Mouse (Mus musculus): Measurements from ENCODE around the gene Efcab1.
A peak's percentile ranks its signal among the peaks of the same experiment; 100 is the strongest.
"Not testable (repeated sequence)": the region's sequence is repeated elsewhere in the genome, so short reads cannot be mapped to it uniquely, and the experiment has no call there.

Gene Efcab1

DNA sequence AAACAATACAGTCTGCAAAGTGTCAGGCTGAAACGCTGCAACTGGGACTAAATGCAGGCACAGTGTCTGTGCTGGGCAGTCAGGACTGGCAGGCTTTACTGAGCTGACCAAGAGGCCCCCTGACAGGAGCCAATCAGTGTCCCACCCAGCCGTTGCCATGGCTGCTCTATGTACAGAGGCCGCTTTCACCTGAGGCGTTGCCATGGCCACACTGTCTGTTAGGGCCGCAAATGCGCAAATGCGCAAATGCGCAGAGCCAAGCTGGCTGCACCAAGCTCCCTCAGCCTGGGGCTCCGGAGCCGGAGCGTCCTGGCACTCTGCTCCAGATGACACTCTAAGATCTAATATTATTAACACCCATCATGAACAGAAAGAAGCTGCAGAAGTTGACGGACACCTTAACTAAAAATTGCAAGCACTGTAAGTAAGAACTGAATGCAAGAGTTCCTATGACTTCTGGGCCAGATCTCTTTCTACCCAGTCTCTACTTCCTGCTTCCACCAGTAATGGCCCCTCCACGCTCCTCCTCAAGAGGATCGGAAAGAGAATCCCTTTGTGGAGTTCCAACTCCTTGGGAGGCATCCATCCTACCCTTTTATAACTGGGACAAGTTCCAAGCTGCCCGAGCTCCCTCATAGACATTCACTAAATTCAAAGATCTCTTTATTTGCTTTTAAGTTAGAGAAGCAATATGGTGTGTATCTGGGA is at the start of gene Efcab1:
TSS of gene Efcab1 (plus strand) at position 214 of the 708 bp plus-strand sequence.
- no peak for DNase-seq

DNA sequence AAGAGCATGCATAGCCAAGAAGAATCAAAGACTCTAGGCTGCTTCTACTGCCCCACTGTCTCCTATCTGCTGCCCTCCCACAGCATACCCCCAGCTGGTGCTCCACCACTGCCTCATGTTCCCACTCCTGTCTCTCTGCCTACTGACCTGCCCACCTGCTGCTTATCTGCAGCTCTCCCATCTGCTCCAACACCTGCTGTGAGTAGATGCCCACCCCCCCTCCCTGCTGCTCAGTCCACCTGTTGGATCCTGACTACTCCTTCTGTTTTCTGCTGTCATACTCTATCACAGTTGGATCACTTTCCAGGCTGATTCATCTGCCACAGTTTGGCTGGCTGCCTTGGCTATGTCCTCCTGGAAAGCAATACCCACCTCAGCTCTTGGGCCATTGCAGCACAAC is 47.0 kb upstream of the Efcab1 start:
- DNase-seq: no peak

DNA sequence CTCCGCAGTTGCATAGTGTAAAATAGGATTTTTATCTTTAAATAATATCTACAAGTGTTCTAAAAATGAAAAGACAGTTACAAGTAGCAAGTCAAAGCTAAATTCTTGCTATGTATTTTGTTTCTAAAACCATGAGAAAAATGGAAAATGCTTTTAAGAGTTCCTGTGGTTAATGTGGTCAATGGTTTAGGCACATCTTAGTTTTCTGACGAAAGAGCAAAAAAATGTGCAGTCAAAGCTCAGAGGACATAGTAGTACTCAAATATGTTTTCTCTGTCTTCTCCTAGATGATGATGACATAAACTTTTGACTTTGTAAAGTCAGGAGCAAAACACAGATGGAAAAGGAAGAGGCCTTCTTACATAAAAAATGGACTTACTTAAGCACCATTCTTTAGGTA is 21.5 kb upstream of the Efcab1 start:
- no peak for DNase-seq

DNA sequence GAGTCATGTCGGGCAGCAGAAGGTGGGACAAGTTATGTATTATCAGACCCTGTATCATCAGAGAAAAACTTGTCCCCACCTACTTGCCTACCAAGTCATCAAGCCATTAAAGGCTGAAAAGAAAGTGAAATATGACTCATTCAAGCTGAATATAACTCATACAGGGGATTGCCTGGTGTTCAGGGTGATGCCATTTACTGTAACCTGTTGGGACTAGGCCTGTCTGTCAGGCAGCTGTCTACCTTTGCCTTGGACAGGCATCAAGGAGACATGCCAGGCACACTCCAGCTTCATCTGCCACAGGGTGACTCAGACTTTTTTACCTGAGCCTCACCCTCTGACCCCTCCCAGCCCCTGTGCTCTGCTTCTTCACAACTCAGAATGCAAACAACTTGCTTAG is 21.0 kb upstream of the Efcab1 start:
- no peak for DNase-seq

DNA sequence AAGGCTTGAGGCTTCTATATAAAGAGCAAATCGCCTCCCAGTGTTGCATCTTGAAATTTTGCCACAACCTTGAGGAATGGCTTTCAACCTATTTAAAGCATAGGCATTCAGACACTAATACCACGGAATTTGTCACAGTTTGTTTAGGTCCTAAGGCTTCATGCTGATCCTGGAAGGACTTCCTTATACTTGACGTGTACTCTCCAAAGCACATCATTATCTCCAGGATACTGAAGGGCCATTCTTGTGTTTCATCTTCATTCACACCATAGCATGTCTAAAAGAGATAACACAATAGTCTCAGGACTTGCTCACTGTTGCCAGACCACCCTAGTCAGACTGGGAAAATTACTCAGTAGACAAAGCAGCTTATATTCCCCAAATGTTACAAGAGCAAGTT is 13.9 kb upstream of the Efcab1 start:
- DNase-seq: no peak

DNA sequence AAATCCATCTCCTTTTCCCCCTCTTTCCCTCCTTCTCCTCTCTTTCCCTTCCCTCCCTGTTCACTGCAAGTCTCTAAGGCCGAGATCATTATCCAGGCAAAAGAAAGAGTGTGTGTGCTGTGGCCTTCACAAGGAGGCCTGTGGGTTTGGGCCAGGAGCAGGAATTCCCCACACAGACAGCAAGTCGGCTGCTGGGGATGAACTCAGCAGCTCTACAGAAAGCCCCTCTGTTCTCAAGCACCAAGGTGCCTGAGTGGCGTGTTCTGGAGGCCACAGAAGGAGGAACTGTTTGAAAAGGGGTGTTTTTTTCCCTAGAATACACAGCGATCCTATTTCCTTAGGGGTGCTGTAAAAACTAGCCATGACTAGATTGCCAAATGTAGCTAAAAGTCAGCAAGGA is 12.5 kb upstream of the Efcab1 start:
- DNase-seq: no peak

DNA sequence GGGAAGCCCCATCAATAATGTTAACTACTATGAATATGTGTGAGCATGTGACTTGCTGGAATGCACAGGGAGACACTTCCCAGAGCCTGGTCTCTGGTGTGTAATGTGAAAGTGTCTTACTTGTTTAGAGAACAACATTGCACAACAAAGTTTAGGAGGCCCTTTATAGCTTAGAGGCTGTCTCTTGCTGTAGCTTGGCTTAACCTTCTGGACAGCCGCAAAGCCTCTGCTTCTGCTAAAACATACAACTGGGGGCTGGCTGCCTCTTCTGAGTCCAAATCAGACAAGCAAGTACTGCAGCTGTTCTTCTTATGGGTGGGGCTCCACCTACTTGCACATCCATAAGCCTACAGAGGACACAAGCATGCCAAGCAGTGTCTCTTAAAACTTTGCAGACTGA is 11.7 kb upstream of the Efcab1 start:
- no peak for DNase-seq

DNA sequence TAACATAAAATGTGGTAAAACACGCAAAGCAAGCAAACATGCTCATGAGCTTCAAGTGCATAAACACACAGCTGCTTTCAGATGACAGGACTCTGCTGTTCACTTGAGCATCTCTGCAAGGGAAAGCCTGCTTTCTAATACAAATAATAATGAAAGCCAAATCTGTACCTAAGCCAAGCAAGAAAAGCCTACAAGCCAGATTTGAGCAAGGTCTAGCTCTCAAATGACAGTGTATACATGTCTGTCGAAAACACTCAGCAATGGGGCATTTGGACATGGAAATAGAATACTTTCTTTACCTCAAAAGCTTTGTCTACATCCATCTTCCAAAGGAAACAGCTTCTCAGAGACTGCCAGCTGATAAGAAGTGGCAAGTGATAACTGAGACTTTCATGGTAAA is 10.9 kb upstream of the Efcab1 start:
- no peak for DNase-seq

DNA sequence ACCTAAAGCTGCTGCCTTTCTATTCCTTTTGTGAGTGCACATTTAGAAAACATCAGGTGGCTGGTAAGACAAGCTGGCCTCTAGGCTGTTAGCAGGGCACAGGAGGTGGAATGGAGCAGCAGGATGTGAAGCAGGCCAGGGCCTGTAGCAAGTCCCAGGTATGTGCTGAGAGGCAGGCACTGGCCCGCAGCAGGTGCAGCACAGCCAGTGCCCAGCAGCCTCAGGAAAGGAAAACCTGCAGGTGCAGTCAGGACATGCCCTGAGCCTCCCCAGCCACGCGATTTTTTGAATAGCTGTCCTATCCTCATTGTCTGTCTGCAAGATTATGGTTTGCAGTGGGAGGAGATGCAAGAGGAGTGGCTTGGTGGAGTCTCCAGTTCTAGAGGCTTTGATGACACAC is 24.3 kb downstream of the Efcab1 start:
- not testable (repeated sequence) for DNase-seq

DNA sequence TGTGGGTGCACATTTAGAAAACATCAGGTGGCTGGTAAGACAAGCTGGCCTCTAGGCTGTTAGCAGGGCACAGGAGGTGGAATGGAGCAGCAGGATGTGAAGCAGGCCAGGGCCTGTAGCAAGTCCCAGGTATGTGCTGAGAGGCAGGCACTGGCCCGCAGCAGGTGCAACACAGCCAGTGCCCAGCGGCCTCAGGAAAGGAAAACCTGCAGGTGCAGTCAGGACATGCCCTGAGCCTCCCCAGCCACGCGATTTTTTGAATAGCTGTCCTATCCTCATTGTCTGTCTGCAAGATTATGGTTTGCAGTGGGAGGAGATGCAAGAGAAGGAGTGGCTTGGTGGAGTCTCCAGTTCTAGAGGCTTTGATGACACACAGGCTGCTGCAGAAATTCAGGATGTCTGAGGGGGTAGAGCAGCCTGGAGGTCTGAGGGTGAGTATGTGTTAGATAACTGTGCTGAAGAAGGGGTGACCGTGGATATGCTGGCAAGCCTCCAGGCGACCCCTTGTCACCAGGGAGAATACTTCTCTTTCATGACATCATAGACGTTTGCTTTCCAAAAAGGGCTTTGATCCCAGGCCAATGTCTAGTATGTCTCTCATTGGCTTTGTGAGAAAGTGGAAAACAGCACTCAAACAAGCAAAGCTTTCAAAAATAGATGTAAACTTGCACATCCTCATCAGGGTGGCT is 30.2 kb downstream of the Efcab1 start:
- DNase-seq: peak in 1 of 2 experiments; percentile 2

DNA sequence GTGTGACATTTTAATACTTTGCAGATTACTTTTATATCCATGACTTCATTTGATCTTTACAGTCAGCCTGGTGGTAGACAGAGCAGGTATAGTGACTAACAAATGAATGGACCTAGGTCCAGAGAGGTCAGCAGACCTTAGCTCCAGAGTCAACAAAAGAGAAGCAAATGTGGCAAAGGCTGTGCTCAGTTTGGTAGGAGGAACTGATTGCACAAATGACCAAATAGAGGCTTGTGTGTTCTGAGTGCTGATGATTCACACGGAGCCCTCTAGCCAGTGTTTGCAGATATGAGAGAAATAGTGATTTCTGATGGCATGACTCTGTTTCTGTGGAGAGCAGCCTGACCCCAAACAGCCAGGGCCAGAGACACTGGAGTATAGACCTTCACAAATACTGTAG is 33.1 kb downstream of the Efcab1 start:
- DNase-seq: no peak

DNA sequence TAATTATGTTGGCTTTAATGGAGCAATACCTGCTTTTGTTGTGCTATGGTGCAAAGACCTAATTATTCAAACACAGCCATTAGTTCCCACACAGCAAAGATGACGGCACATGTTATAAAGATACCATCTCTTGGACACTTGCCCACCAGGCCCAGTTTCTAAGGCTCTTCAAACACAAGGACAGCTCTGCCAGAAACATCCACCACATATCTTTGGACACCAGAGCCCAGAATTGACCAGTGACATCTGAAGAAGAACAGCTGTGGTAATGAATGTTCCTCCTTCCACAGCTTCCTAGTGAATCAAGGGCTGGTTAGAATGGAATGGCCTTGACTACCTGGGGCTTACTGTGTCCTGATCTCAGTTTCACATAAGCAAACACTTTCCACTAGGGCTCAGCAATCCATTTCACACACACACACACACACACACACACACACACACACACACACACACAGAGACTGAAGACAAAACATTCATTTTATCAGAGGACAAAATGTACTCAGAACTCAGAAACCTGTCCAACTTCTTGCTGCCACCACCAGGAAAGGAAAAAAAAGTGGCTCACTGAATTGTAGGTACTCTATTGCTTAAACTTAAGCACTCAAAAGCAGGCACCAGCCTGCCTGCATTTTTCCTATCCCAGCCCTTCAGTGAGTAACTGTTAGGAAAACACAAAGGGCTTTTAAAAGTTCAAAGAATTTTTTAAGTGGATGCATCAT is 33.7 kb downstream of the Efcab1 start:
- no peak for DNase-seq

DNA sequence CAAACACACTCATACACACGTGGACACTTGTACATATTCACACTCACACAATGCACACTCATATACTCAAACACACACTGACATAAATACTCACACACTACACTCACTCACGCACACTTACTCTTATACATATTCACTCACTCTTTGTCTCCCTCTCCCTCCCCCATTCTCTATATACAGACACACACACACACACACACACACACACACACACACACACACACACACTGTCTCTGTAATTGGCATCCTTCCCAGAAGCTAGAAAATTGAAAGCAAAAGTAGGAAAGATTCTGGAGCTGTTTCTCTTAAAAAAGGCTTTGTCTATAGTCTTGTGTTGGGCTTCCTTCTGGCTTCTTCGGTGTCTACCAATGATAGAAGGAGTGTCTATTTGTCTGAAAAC is 34.5 kb downstream of the Efcab1 start:
- no peak for DNase-seq

DNA sequence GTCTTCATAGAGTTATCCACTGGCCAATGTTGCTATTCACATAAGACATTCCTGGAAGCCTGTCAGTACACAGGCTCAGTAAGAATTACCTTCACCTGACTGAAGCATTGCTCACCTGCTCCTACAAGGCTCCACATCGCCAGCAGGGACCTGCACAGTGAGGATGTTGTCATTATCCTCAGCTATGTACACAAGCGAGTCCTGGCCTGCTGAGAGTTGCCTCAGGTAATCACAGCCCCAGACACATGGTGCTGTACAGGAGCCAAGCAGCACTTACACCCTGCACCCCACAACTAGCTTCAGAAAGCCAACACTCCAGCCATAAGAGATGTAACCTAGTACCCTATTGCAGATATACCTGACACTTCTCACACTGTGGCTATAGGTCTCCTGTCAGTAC is 37.1 kb downstream of the Efcab1 start:
- DNase-seq: no peak

DNA sequence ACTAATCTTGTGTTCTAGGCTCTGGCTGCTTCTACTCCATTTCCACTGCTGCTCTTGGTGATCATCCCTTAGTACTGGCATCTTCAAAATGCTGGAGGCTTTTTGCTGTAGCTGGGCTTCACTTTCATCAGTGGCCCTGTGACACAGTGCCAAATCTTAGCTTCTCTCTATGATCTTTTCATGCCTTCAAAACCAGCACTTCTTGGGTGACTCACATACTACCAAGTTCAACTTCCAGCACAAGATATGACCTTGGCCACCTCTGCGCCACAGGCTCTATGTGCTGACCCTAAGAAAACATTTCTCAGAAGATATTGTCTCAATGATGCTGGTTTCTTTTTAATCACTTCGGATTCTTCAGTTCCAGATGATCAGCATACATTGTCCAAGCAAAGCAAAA is 41.2 kb downstream of the Efcab1 start:
- DNase-seq: not testable (repeated sequence)

DNA sequence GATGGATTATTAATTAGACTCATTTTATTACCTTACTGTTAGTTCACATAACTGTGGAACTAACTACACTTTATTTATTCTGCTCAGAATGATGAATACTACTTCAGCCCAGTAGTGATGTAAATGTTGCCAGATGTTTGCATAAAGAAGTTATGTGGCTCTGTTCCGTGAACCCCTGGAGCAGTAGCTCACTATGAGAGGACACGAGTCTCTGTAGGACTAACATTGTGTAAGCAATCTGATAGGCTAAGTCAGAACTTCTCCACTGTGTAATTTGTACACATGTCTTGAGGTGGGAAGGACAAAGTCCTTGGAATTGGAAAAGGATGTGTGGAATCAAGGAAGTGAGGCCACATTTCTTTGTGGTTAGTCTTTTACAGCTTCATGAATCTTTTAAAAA is 45.5 kb downstream of the Efcab1 start:
- DNase-seq: no peak

DNA sequence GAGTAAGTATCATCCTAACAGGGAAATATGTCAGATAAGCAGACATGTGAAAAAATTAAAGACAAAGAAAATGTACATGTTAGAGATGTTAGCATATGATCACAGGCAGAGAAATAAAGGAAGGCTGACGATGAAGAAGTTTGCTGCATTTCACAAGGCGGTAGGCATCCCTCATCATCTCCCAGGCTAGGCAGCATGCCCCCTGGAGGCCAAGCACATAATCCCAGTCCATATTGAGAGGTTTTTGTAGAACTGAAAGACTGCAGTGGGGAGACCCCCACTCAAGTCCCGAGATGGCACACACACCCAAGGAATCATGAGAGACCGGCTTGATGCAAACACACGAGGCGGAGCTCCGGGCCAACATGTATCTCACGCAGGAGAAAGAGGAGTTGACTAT is 53.3 kb downstream of the Efcab1 start:
- no peak for DNase-seq

DNA sequence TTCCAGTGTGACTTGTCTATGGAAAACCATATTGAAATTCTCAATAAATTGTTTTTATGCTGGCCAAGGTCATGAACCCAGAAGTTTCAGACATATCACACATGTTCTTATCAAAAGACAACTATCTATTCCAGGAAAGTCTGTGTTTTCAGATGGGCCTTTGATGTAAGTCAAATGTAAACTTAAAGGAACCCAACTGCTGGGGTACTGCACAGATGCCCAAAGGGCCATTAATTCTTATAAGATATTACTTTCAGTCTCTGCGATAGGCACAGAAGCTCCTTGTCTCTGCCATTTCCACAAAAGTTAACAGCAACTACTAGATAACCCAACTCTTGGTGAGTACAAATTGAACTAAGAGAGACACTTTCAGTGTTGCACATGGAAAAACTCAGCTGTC is 67.3 kb downstream of the Efcab1 start:
- DNase-seq: no peak

DNA sequence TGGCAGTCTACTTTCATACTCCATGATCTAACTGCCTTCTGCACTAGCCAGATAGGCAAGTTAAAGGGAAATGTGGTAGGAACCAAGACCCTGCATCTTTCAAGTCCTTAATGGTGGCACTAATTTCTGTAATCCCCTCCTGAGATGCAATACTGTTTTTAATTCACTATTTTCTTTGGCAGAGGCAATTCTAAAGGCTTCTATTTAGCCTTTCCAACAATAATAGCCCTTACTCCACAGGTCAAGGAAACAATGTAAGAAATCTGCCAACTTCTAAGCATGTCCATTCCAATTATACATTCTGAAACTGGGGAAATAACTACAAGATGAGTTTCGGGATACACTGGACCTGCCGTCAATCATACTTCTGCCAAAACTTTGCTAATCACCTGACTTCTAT is 72.8 kb downstream of the Efcab1 start:
- DNase-seq: no peak

DNA sequence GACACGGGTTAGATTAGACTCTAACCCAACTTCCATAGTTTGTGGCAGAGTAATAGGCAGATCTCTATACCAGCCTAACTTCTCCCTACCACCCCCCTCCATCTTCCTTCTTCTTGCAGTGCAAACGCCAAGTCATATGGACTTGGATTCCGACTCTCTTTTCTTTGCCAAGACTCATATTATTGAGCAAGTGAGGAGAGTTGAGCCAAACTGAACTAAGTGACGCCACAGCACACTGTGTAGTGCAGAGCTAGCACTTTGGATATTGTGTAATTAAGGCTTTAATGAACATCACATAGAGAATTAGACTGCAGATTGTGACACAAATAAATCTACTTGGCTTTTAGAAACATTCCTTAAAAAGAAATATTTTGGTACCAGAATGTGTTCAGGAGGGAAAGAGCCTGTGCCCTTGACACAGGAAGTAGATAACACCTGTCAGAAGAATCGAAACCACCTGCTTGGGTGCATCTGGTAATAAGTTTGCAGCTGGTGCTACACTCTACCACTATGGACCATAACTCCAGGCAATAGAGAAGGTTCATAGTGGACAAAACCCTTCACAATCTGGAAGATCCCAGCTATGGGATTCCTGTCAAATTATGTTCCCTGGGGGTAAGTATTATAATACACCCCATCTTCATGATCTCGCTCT is 83.3 kb downstream of the Efcab1 start:
- DNase-seq: no peak

DNA sequence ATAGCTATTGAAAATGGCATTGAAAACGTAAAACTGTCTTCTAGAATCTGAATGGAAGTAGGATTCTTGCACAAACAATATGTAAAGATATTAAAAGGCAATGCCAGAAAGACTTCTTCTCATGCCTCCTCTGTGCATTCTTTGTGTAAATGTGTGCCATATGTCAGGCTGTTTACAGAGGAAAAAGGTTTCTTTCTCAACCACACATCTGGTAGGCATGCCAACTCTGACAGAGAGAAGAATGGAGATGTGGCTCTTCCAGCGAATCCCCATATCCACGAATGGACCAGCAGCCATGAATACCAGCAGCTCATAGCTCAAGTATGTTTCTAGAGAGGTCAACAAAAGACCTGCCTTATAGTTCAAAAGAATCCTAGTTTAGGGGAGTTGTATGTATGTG is 84.6 kb downstream of the Efcab1 start:
- DNase-seq: no peak

DNA sequence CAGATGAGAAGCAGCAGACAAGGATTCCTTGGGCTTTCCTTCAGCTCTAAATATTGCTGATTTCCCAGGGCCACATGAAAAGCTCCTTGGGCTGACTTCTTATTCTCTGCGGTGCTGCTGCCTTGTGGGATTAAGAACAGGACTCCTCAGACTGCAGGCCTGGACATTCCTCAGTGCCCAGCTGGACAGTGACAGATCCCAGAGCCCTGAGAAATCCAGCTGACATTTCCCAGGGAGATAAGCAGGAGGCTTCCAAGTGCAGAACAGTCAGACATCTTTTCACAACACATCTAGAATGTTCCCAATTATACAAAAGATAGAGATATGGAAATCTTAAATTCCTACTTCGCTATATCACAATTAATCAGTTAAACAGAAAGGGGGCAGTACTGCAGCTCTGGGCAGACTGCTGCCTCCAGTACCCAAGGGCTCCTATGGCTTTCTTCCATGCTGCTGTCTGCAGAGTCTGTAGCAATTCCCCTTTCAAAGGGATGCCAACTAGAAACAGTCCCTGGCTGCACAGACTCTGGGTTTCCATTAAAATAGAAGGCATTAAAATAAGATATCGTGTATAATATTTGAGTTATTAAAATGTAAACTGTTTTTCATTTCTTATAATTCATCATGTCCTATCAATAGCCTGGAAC is 86.2 kb downstream of the Efcab1 start:
- DNase-seq: no peak

DNA sequence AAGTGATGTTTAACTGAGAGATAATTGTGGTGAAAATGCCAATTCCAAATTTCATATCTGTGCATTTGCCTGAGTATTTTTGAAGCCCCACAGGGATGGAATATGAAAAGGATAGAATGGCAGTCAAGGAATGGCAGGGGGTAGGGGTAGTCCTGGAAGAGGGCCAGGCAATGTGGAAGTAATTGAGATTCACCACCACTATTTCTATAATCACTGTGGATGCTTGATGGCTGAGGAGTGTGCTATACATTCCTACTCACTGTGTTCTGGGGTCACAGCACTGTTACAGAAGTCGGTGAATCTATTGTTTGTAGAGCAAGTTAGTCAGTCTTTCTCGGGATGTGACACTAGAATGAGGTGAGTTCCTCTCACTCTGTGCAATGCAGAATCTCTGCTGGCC is 108.3 kb downstream of the Efcab1 start:
- no peak for DNase-seq

All from thymus, postnatal 36 days (tissue).